Mouse (Mus musculus) testis, adult 2 months (tissue): ENCODE measurements around the gene Itch. TPM values are rescaled to one million over a fixed set of nuclear protein-coding genes. Genes with fewer than 3 reads are reported as not detected.
"Not testable (repeated sequence)": the region's sequence is repeated elsewhere in the genome, so short reads cannot be mapped to it uniquely, and the experiment has no call there.

Experiments used
- H3K27ac ChIP-seq: fragments of 200-500 bp; 2 replicates; pipeline ENCODE4 v1.5.1; 2012; ENCODE audit warnings: low read depth, low read length; ENCODE audit not compliant: control insufficient read depth, insufficient read depth
- H3K27me3 ChIP-seq: fragments of 200-500 bp; 2 replicates; pipeline ENCODE4 v1.6.1; 2012; ENCODE audit warnings: mild to moderate bottlenecking, low read length, moderate library complexity; ENCODE audit not compliant: control insufficient read depth, insufficient read depth
- H3K36me3 ChIP-seq: fragments of 200-500 bp; 2 replicates; pipeline ENCODE4 v1.6.1; 2012; ENCODE audit warnings: mild to moderate bottlenecking, low read length; ENCODE audit not compliant: control insufficient read depth, insufficient read depth
- H3K4me1 ChIP-seq: fragments of 200-500 bp; 2 replicates; pipeline ENCODE4 v1.6.1; 2012; ENCODE audit warnings: low read length; ENCODE audit not compliant: control insufficient read depth, insufficient read depth
- H3K4me3 ChIP-seq: fragments of 200-500 bp; 2 replicates; pipeline ENCODE4 v1.5.1; 2012; ENCODE audit warnings: low read depth, mild to moderate bottlenecking, low read length, moderate library complexity, mixed read lengths; ENCODE audit not compliant: control insufficient read depth
- CTCF ChIP-seq: fragments of 200-500 bp; IDR thresholded peaks from 2 replicates; pipeline ENCODE4 v1.5.1; 2012; ENCODE audit warnings: low read depth, mild to moderate bottlenecking, inconsistent platforms, low read length, moderate library complexity; ENCODE audit not compliant: control insufficient read depth, insufficient read depth, insufficient replicate concordance
- POLR2A ChIP-seq: fragments of 200-500 bp; IDR thresholded peaks from 2 replicates; pipeline ENCODE4 v1.6.1; 2012; ENCODE audit warnings: low read depth, mild to moderate bottlenecking, inconsistent platforms, low read length, moderate library complexity; ENCODE audit not compliant: control insufficient read depth
- polyA plus RNA-seq: library from polyadenylated mRNA; depleted of rRNA; stranded (reverse); fragments of >200 nt; gene quantifications from 2 replicates; pipeline ENCODE4 v1.2.3, GENCODE M21; 2012

The Itch gene
- polyA plus RNA-seq, 1 experiment = 8.1 TPM

GRCm38 (mm10) chr2:155115216-155115830, 18.0 kb upstream of the Itch start:
- TF ChIP-seq POLR2A (no peak), CTCF (no peak)
- no peaks in the 10 kb centered on the region for H3K27me3 ChIP-seq
- H3K4me3 ChIP-seq = no peak overlapping the region
- H3K4me1 ChIP-seq = no peaks in the 10 kb centered on the region
- no peak overlapping the region for H3K27ac ChIP-seq
- H3K36me3 ChIP-seq = no peaks in the 10 kb centered on the region

GRCm38 (mm10) chr2:155133977-155134860, 910 bp downstream of the Itch start:
- Histone ChIP-seq H3K27ac (peak overlapping the region; percentile 93), H3K4me1 (peaks cover 2% of the 10 kb centered on the region; the same call in 1 of the 2 replicates), H3K27me3 (no peaks in the 10 kb centered on the region), H3K4me3 (peak overlapping the region; percentile 96), H3K36me3 (no peaks in the 10 kb centered on the region)
- TF ChIP-seq CTCF (no peak), POLR2A (no peak)

DNA sequence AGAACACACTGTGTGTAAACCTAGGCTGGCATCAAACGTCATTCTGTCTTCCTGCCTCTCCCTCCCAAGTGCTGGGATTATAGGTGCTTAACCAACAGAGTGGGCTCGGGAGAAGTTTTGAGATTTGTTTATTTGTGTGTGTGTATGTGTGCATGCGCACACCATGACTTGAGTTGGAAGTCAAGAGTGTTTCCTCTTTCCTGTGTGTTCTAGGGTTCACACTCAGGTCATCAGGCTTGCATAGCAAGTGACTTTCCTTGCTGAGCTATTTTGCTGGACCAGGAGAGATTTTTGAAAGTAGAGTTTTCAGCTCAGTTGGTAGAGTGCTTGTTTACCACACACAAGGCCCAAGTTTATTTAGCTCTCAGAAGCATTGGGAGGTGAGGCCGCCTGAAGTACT, 1.8 kb downstream of the Itch start:
- H3K27ac ChIP-seq = no peak overlapping the region
- H3K4me3 ChIP-seq = no peak overlapping the region
- no peak for TF ChIP-seq POLR2A
- TF ChIP-seq CTCF = no peak
- H3K4me1 ChIP-seq = peaks cover 2% of the 10 kb centered on the region; the same call in 1 of the 2 replicates
- no peaks in the 10 kb centered on the region for H3K27me3 ChIP-seq
- no peaks in the 10 kb centered on the region for H3K36me3 ChIP-seq

- no peak overlapping the region for H3K4me3 ChIP-seq
- no peak overlapping the region for H3K27ac ChIP-seq
- no peaks in the 10 kb centered on the region for H3K27me3 ChIP-seq
- H3K36me3 ChIP-seq = no peaks in the 10 kb centered on the region
- TF ChIP-seq POLR2A (no peak), CTCF (no peak)
- peaks cover 2% of the 10 kb centered on the region; the same call in 1 of the 2 replicates for H3K4me1 ChIP-seq
These were observed 2.2 kb downstream of the Itch start for GRCm38 (mm10) chr2:155135534-155135933.

- Histone ChIP-seq H3K4me1 (peaks cover under 1% of the 10 kb centered on the region; the same call in 1 of the 2 replicates), H3K36me3 (peaks cover 1% of the 10 kb centered on the region), H3K27ac (no peak overlapping the region), H3K4me3 (no peak overlapping the region), H3K27me3 (no peaks in the 10 kb centered on the region)
- TF ChIP-seq CTCF (no peak), POLR2A (no peak)
These were observed 7.7 kb downstream of the Itch start for GRCm38 (mm10) chr2:155140986-155141385.

GRCm38 (mm10) chr2:155142025-155142555, 8.8 kb downstream of the Itch start:
- Histone ChIP-seq H3K27me3 (no peaks in the 10 kb centered on the region), H3K27ac (no peak overlapping the region), H3K36me3 (peaks cover 1% of the 10 kb centered on the region), H3K4me3 (no peak overlapping the region), H3K4me1 (no peaks in the 10 kb centered on the region; the same call in 1 of the 2 replicates)
- no peak for TF ChIP-seq CTCF
- TF ChIP-seq POLR2A = no peak

DNA sequence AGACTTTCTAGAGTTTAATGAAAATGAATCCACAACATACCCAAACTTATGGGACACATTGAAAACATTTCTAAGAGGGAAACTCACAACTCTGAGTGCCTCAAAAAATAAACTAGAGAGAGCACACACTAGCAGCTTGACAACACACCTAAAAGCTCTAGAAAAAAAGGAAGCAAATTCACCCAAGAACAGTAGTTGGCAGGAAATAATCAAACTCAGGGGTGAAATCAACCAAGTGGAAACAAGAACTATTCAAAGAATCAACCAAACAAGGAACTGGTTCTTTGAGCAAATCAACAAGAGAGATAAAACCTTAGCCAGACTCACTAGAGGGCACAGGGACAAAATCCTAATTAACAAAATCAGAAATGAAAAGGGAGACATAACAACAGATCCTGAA, 16.0 kb downstream of the Itch start:
- H3K4me3 ChIP-seq, H3K36me3 ChIP-seq, H3K27ac ChIP-seq, H3K4me1 ChIP-seq, H3K27me3 ChIP-seq: not testable (repeated sequence)

DNA sequence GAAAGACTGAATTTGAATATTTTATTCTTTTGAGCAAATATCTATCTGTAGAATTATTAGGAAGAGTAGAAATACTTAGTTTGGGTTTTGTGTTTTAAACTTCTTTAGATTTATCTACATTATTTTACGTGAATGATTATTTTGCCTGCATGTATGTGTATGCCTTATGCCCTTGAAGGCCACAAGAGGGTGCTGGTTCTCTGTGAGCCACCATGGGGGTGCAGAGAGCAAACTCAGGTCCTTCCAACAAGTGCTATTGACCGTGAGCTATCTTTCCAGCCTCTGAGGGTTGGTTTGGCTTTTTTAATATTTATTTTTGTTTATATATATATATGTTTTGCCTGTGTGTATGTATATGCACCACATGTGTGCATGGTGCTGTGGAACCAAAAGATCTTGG, 74.1 kb downstream of the Itch start:
- Histone ChIP-seq H3K27me3 (no peaks in the 10 kb centered on the region), H3K4me1 (no peaks in the 10 kb centered on the region), H3K36me3 (peaks cover 1% of the 10 kb centered on the region), H3K4me3 (no peak overlapping the region), H3K27ac (no peak overlapping the region)
- TF ChIP-seq CTCF (peak; percentile 47; the same call in 1 of the 2 replicates), POLR2A (no peak)
